Mouse (Mus musculus): Measurements from ENCODE around the gene Bco1. TPM values are rescaled to one million over a fixed set of nuclear protein-coding genes. Genes with fewer than 3 reads are reported as not detected.
A peak's percentile ranks its signal among the peaks of the same experiment; 100 is the strongest.

The Bco1 gene
- polyA plus RNA-seq, 1 experiment from 2014 or later: 0.45 TPM

GRCm38 (mm10) chr8:117125854-117126253, 30.2 kb downstream of the Bco1 start:
- no peaks in the 10 kb centered on the region for H3K36me3 ChIP-seq (ENCODE audit: insufficient read depth, low read length)
- H3K27ac ChIP-seq (ENCODE audit: low read length): no peak overlapping the region
- no peak overlapping the region for H3K4me2 ChIP-seq (replicated peaks; ENCODE audit: low read depth, low read length)
- H3K9me3 ChIP-seq (ENCODE audit: low read length): no peaks in the 10 kb centered on the region
- 94% methylated on average over 3 of the region's 3 CpGs for WGBS
- H3K4me3 ChIP-seq (ENCODE audit: low read length): no peak overlapping the region
- ATAC-seq (ENCODE audit: low FRiP score, low TSS enrichment): no peak
- H3K4me1 ChIP-seq (ENCODE audit: insufficient read depth, low read length): no peaks in the 10 kb centered on the region
- no peak overlapping the region for H3K9ac ChIP-seq (replicated peaks; ENCODE audit: low read length)
- no peaks in the 10 kb centered on the region for H3K27me3 ChIP-seq (ENCODE audit: insufficient read depth, low read length)

DNA sequence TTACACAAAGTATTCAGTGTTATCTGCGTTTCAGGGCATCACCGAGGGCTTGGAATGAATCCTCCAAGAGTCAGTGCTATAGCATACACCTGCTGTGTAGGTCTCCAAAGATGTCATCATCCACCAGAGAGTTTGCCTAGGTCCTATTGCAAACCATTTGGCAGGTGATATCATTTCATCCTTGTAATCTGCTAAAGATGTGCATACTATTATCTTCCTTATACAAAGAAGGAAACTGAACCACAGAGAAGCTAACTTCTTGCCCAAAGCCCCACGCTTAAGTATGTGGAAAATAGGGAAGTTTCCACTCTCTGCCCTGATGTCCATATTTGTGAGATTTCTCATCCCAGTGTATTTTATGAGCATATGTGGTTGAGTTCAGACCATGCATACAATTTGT, 30.8 kb downstream of the Bco1 start:
- Histone ChIP-seq H3K9me3 (ENCODE audit: low read length) (no peaks in the 10 kb centered on the region), H3K36me3 (ENCODE audit: insufficient read depth, low read length) (no peaks in the 10 kb centered on the region), H3K27me3 (ENCODE audit: insufficient read depth, low read length) (no peaks in the 10 kb centered on the region), H3K27ac (ENCODE audit: low read length) (no peak overlapping the region), H3K9ac (replicated peaks; ENCODE audit: low read length) (no peak overlapping the region), H3K4me1 (ENCODE audit: insufficient read depth, low read length) (no peaks in the 10 kb centered on the region), H3K4me3 (ENCODE audit: low read length) (no peak overlapping the region), H3K4me2 (replicated peaks; ENCODE audit: low read depth, low read length) (no peak overlapping the region)
- WGBS: 92% methylated on average over 3 of the region's 3 CpGs
- no peak for ATAC-seq (ENCODE audit: low FRiP score, low TSS enrichment)

DNA sequence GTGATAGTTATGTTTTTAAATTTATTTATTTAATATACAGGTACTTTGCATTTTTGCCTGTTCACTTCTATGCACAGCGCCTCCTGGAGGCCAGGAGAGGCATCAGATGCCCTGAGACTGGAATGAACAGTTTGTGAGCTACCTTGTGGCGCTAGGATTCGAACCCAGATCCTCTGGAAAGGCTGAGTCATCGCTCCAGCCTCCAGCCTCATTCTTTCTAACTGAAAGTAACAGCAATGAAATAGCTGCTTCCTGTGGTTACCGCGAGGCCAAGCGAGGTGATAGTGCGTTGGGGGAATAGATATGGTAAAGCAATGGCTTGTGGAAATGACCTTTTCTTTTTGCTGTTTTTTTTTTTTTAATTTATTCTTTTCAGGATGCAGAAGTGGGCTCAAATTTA, 31.4 kb downstream of the Bco1 start:
- H3K27ac ChIP-seq (ENCODE audit: low read length): no peak overlapping the region

DNA sequence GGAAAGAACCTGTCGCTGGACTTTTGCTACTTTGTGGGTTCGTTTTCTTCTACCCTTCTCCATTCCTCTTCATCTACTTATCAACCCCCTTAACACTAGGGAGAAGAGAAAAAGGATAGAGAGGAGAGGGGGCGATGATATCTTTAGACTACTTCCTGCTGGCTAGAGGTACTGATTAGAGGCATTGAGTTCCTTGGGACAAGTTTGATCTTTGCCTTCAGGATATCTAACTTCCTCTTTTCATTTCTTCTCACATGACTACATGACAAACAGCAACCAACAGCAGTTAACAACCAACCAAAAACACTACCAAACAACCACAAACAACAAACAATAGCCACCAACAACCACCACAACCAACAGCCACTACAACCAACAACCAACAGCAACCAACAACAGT, 38.0 kb downstream of the Bco1 start:
- ATAC-seq (ENCODE audit: low FRiP score, low TSS enrichment): no peak
- H3K27ac ChIP-seq (ENCODE audit: low read length): no peak overlapping the region
- H3K9ac ChIP-seq (replicated peaks; ENCODE audit: low read length): no peak overlapping the region
- no peak overlapping the region for H3K4me2 ChIP-seq (replicated peaks; ENCODE audit: low read depth, low read length)
- WGBS: 85% methylated on average over 3 of the region's 3 CpGs
- H3K36me3 ChIP-seq (ENCODE audit: insufficient read depth, low read length): no peaks in the 10 kb centered on the region
- H3K9me3 ChIP-seq (ENCODE audit: low read length): no peaks in the 10 kb centered on the region; the same call in 1 of the 2 replicates
- no peak overlapping the region for H3K4me3 ChIP-seq (ENCODE audit: low read length)
- H3K27me3 ChIP-seq (ENCODE audit: insufficient read depth, low read length): no peaks in the 10 kb centered on the region
- no peaks in the 10 kb centered on the region for H3K4me1 ChIP-seq (ENCODE audit: insufficient read depth, low read length)

More for the DNA sequence above, 31.4 kb downstream of the Bco1 start:
- Histone ChIP-seq H3K27me3 (ENCODE audit: insufficient read depth, low read length) (no peaks in the 10 kb centered on the region), H3K9ac (replicated peaks; ENCODE audit: low read length) (no peak overlapping the region), H3K4me2 (replicated peaks; ENCODE audit: low read depth, low read length) (no peak overlapping the region), H3K9me3 (ENCODE audit: low read length) (no peaks in the 10 kb centered on the region), H3K4me1 (ENCODE audit: insufficient read depth, low read length) (no peaks in the 10 kb centered on the region), H3K36me3 (ENCODE audit: insufficient read depth, low read length) (no peaks in the 10 kb centered on the region), H3K4me3 (ENCODE audit: low read length) (no peak overlapping the region)
- WGBS: 84% methylated on average over 8 of the region's 8 CpGs
- no peak for ATAC-seq (ENCODE audit: low FRiP score, low TSS enrichment)

GRCm38 (mm10) chr8:117136351-117136750, 40.7 kb downstream of the Bco1 start:
- H3K27me3 ChIP-seq (ENCODE audit: insufficient read depth, low read length): no peaks in the 10 kb centered on the region
- H3K36me3 ChIP-seq (ENCODE audit: insufficient read depth, low read length): no peaks in the 10 kb centered on the region
- H3K9ac ChIP-seq (replicated peaks; ENCODE audit: low read length): no peak overlapping the region
- H3K9me3 ChIP-seq (ENCODE audit: low read length): no peaks in the 10 kb centered on the region; the same call in 1 of the 2 replicates
- ATAC-seq (ENCODE audit: low FRiP score, low TSS enrichment): no peak
- no peak overlapping the region for H3K4me2 ChIP-seq (replicated peaks; ENCODE audit: low read depth, low read length)
- 20% methylated on average over 4 of the region's 4 CpGs for WGBS
- no peak overlapping the region for H3K27ac ChIP-seq (ENCODE audit: low read length)
- no peaks in the 10 kb centered on the region for H3K4me1 ChIP-seq (ENCODE audit: insufficient read depth, low read length)
- H3K4me3 ChIP-seq (ENCODE audit: low read length): no peak overlapping the region

- peak; percentile 27; the same call in 1 of the 2 replicates for ATAC-seq (ENCODE audit: low FRiP score, low TSS enrichment)
- H3K4me1 ChIP-seq (ENCODE audit: insufficient read depth, low read length): no peaks in the 10 kb centered on the region
- H3K9ac ChIP-seq (replicated peaks; ENCODE audit: low read length): no peak overlapping the region
- H3K4me3 ChIP-seq (ENCODE audit: low read length): no peak overlapping the region
- H3K27ac ChIP-seq (ENCODE audit: low read length): no peak overlapping the region
- WGBS: 28% methylated on average over 2 of the region's 2 CpGs
- no peaks in the 10 kb centered on the region; the same call in 1 of the 2 replicates for H3K9me3 ChIP-seq (ENCODE audit: low read length)
- H3K4me2 ChIP-seq (replicated peaks; ENCODE audit: low read depth, low read length): no peak overlapping the region
- no peaks in the 10 kb centered on the region for H3K27me3 ChIP-seq (ENCODE audit: insufficient read depth, low read length)
- no peaks in the 10 kb centered on the region for H3K36me3 ChIP-seq (ENCODE audit: insufficient read depth, low read length)
Observed at GRCm38 (mm10) chr8:117136763-117137162, 41.1 kb downstream of the Bco1 start.

- Histone ChIP-seq H3K4me2 (replicated peaks; ENCODE audit: low read depth, low read length) (no peak overlapping the region), H3K9me3 (ENCODE audit: low read length) (no peaks in the 10 kb centered on the region; the same call in 1 of the 2 replicates), H3K27me3 (ENCODE audit: insufficient read depth, low read length) (no peaks in the 10 kb centered on the region), H3K4me1 (ENCODE audit: insufficient read depth, low read length) (no peaks in the 10 kb centered on the region), H3K27ac (ENCODE audit: low read length) (no peak overlapping the region), H3K4me3 (ENCODE audit: low read length) (no peak overlapping the region), H3K9ac (replicated peaks; ENCODE audit: low read length) (no peak overlapping the region), H3K36me3 (ENCODE audit: insufficient read depth, low read length) (no peaks in the 10 kb centered on the region)
- 53% methylated on average over 11 of the region's 11 CpGs for WGBS
- no peak for ATAC-seq (ENCODE audit: low FRiP score, low TSS enrichment)
Observed at GRCm38 (mm10) chr8:117137357-117137756, 41.7 kb downstream of the Bco1 start.

DNA sequence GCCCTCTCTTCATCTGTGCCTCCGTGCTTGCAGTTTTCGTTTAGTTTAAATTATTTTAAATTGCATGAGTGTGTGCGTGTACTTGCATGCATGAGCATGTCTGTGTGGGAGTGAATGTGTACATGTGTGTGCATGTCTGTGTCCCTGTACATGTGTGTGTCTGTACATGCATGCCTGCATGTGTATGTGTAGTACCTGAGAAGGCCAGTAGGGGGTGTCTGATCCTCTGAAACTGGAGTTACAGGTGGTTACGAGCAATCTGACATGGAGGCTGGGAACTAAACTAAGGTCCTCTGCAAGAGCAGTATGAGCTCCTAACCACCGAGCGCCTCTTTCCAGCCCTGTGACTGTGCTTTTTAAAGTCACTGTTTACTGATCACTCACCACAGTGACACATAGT, 52.9 kb downstream of the Bco1 start:
- Histone ChIP-seq H3K27ac (ENCODE audit: low read length) (no peak overlapping the region), H3K9ac (replicated peaks; ENCODE audit: low read length) (no peak overlapping the region), H3K36me3 (ENCODE audit: insufficient read depth, low read length) (no peaks in the 10 kb centered on the region), H3K9me3 (ENCODE audit: low read length) (peaks cover 3% of the 10 kb centered on the region; the same call in 1 of the 2 replicates), H3K27me3 (ENCODE audit: insufficient read depth, low read length) (no peaks in the 10 kb centered on the region), H3K4me1 (ENCODE audit: insufficient read depth, low read length) (no peaks in the 10 kb centered on the region), H3K4me3 (ENCODE audit: low read length) (no peak overlapping the region), H3K4me2 (replicated peaks; ENCODE audit: low read depth, low read length) (no peak overlapping the region)
- WGBS: 94% methylated on average over 6 of the region's 6 CpGs
- ATAC-seq (ENCODE audit: low FRiP score, low TSS enrichment): no peak

DNA sequence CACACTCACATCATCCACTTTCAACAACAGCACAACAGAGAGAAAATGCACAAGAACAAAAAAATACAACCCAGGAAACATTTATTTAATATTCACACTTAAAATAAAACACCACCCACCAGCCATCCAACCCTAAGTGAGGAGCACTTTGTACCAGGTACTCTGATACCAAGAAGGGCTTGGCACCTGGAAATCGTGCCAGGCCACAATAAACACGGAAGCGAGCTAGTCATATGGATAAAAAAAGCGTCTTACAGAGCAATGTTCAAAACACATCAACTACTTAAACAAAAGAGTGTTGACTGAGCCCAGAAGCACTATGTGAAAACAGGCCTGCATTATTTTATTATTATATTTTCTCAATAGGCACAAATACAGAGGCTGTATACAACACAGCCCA, 60.5 kb downstream of the Bco1 start:
- Histone ChIP-seq H3K36me3 (ENCODE audit: insufficient read depth, low read length) (no peaks in the 10 kb centered on the region), H3K9ac (replicated peaks; ENCODE audit: low read length) (no peak overlapping the region), H3K4me3 (ENCODE audit: low read length) (no peak overlapping the region), H3K27me3 (ENCODE audit: insufficient read depth, low read length) (no peaks in the 10 kb centered on the region), H3K9me3 (ENCODE audit: low read length) (no peaks in the 10 kb centered on the region), H3K27ac (ENCODE audit: low read length) (no peak overlapping the region), H3K4me1 (ENCODE audit: insufficient read depth, low read length) (peaks cover 22% of the 10 kb centered on the region), H3K4me2 (replicated peaks; ENCODE audit: low read depth, low read length) (0 out of 2 replicates have a peak overlapping the region, but pooled peaks have one; percentile 88)
- 89% methylated on average over 4 of the region's 4 CpGs for WGBS
- no peak for ATAC-seq (ENCODE audit: low FRiP score, low TSS enrichment)

DNA sequence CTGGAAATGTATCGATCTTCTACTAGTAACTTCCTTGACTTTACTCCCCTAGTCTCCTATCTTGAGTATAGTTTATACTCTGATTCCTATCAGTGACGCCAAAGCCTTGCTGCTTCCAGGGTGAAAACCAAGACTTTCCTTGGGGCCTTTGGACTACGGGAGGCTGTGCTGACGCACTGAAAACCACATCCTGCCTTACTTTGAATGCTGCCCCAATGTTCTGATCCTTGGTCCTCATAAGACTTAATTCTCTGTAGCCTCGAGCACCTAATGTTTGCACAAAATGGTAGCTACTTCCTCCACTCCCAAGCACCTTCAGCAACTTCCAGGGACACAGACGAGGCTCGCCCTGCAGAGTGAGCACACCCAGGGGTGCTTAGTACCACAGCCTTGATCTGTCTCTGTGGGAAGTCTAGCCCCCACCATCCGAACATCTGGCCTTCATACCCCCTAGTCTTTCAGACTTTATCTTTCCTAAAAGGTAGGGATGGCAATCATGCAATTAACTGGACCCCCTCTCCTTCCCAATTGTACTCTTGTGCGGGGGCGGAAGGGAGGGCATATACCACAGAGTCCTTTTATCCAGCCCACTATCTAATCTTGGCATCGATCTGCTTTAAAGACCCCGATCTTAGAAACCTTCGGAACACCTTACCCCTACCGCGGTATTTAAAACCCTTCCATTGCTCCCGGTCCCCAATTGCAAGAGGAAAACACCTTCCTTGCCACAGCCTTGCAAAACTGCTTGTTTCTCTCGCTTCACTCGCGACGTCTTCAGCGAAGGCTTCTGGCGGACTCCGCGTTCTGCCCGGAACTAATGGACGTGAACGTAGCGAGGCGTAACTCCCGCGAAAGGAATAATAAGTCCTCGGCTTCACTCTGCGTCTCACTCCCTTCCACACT, 61.5 kb downstream of the Bco1 start:
- Histone ChIP-seq H3K9ac (replicated peaks; ENCODE audit: low read length) (peak overlapping the region; percentile 82), H3K4me1 (ENCODE audit: insufficient read depth, low read length) (peaks cover 22% of the 10 kb centered on the region), H3K27ac (ENCODE audit: low read length) (peak overlapping the region; percentile 89), H3K36me3 (ENCODE audit: insufficient read depth, low read length) (no peaks in the 10 kb centered on the region), H3K9me3 (ENCODE audit: low read length) (no peaks in the 10 kb centered on the region), H3K27me3 (ENCODE audit: insufficient read depth, low read length) (no peaks in the 10 kb centered on the region), H3K4me3 (ENCODE audit: low read length) (peak overlapping the region; percentile 97), H3K4me2 (replicated peaks; ENCODE audit: low read depth, low read length) (peak overlapping the region; percentile 88)
- peak; percentile 14; the same call in 1 of the 2 replicates for ATAC-seq (ENCODE audit: low FRiP score, low TSS enrichment)
- 10% methylated on average over 33 of the region's 33 CpGs for WGBS
